Mouse (Mus musculus) megakaryocyte, embryonic 14.5 days (primary cell): Measurements from ENCODE around the gene Axin1.

Experiments used
- FLI1 ChIP-seq: IDR thresholded peaks from 2 replicates; pipeline ENCODE4 v1.6.1; 2012; ENCODE audit warnings: low read length, inconsistent platforms, mixed read lengths
- GATA1 ChIP-seq: IDR thresholded peaks from 3 replicates; pipeline ENCODE4 v1.6.1; 2012; ENCODE audit warnings: mixed read lengths, low read length, inconsistent platforms, borderline replicate concordance

GRCm38 (mm10) chr17:26231156-26231555 is 92.7 kb downstream of the Axin1 start:
- TF ChIP-seq GATA1 = no peak
- TF ChIP-seq FLI1 = no peak
